Mouse (Mus musculus): ENCODE measurements around the gene Ssr2. TPM values are rescaled to one million over a fixed set of nuclear protein-coding genes. Genes with fewer than 3 reads are reported as not detected.

Gene Ssr2
- polyA plus RNA-seq, 1 experiment from 2014 or later, result 278 TPM

- H3K4me1 ChIP-seq (ENCODE audit: insufficient read depth), result peaks cover 14% of the 10 kb centered on the region
- 49% methylated on average over 5 of the region's 5 CpGs for WGBS
- H3K27me3 ChIP-seq (ENCODE audit: insufficient read depth, low read length), result no peaks in the 10 kb centered on the region
- no peaks in the 10 kb centered on the region for H3K36me3 ChIP-seq (ENCODE audit: insufficient read depth)
- H3K9me3 ChIP-seq (ENCODE audit: low read depth, low read length), result no peaks in the 10 kb centered on the region
- DNase-seq (peak; percentile 65), ATAC-seq (ENCODE audit: insufficient read depth) (peak; percentile 72)
- peak overlapping the region; percentile 26; the same call in 1 of the 2 replicates for H3K4me3 ChIP-seq (ENCODE audit: low read depth, low read length)
- peak overlapping the region; percentile 52 for H3K4me2 ChIP-seq
- peak overlapping the region; percentile 77 for H3K27ac ChIP-seq (ENCODE audit: low read depth)
- H3K9ac ChIP-seq, result peak overlapping the region; percentile 40
- no peak for TF ChIP-seq CTCF (IDR thresholded peaks at IDR 0.05; ENCODE audit: low read depth)
These were observed 39.4 kb downstream of the Ssr2 start for GRCm38 (mm10) chr3:88615117-88615516.

GRCm38 (mm10) chr3:88615902-88616391 is 40.3 kb downstream of the Ssr2 start:
- H3K36me3 ChIP-seq (ENCODE audit: insufficient read depth), result no peaks in the 10 kb centered on the region
- no peaks in the 10 kb centered on the region for H3K9me3 ChIP-seq (ENCODE audit: low read depth, low read length)
- TF ChIP-seq CTCF (IDR thresholded peaks at IDR 0.05; ENCODE audit: low read depth), result no peak
- H3K4me1 ChIP-seq (ENCODE audit: insufficient read depth), result peaks cover 17% of the 10 kb centered on the region
- ATAC-seq (ENCODE audit: insufficient read depth) (peak; percentile 32; the same call in 1 of the 2 replicates), DNase-seq (peak; percentile 81)
- 35% methylated on average over 9 of the region's 9 CpGs for WGBS
- H3K27me3 ChIP-seq (ENCODE audit: insufficient read depth, low read length), result no peaks in the 10 kb centered on the region
- peak overlapping the region; percentile 77 for H3K27ac ChIP-seq (ENCODE audit: low read depth)
- peak overlapping the region; percentile 26 for H3K4me3 ChIP-seq (ENCODE audit: low read depth, low read length)
- peak overlapping the region; percentile 40 for H3K9ac ChIP-seq
- peak overlapping the region; percentile 52 for H3K4me2 ChIP-seq

DNA sequence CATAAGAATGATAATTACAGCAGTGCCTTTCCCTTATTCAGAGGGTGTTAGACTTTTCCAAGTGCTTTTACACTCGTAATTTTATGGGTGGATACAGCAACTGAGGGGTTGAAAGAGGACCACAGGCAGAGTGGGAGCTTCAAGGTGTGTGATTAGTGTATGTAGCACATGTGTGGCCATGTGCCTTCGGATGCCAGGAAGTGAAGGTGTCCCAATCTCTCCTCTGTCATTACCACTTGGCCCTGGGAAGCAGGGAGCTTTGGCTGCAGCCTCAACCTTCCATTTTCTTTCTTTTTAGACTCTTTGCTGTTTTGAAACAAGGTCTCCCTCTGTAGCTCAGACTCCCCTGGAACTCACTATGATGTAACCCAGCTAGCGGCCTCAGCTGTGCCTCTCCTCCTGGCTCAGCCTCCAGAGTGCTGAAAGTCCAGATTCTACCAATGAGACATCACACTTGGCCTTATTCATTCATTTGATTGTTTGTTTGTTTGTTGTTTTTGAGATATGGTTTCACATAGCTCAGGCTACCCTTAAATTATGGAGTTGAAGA is 41.4 kb downstream of the Ssr2 start:
- ATAC-seq (ENCODE audit: insufficient read depth) (no peak), DNase-seq (no peak)
- Histone ChIP-seq H3K27ac (ENCODE audit: low read depth) (no peak overlapping the region), H3K4me2 (peak overlapping the region; percentile 52), H3K4me3 (ENCODE audit: low read depth, low read length) (peak overlapping the region; percentile 26; the same call in 1 of the 2 replicates), H3K36me3 (ENCODE audit: insufficient read depth) (no peaks in the 10 kb centered on the region), H3K27me3 (ENCODE audit: insufficient read depth, low read length) (no peaks in the 10 kb centered on the region), H3K4me1 (ENCODE audit: insufficient read depth) (peaks cover 17% of the 10 kb centered on the region), H3K9ac (0 out of 2 replicates have a peak overlapping the region, but pooled peaks have one; percentile 31), H3K9me3 (ENCODE audit: low read depth, low read length) (no peaks in the 10 kb centered on the region)
- TF ChIP-seq CTCF (IDR thresholded peaks at IDR 0.05; ENCODE audit: low read depth), result no peak
- 70% methylated on average over 3 of the region's 3 CpGs for WGBS

- no peaks in the 10 kb centered on the region for H3K9me3 ChIP-seq (ENCODE audit: low read depth, low read length)
- DNase-seq (no peak), ATAC-seq (ENCODE audit: insufficient read depth) (no peak)
- no peak overlapping the region for H3K4me2 ChIP-seq
- 63% methylated on average over 8 of the region's 8 CpGs for WGBS
- H3K4me1 ChIP-seq (ENCODE audit: insufficient read depth), result peaks cover 17% of the 10 kb centered on the region
- no peaks in the 10 kb centered on the region for H3K36me3 ChIP-seq (ENCODE audit: insufficient read depth)
- H3K27ac ChIP-seq (ENCODE audit: low read depth), result no peak overlapping the region
- no peak overlapping the region for H3K4me3 ChIP-seq (ENCODE audit: low read depth, low read length)
- TF ChIP-seq CTCF (IDR thresholded peaks at IDR 0.05; ENCODE audit: low read depth), result no peak
- no peak overlapping the region for H3K9ac ChIP-seq
- no peaks in the 10 kb centered on the region for H3K27me3 ChIP-seq (ENCODE audit: insufficient read depth, low read length)
These were observed 42.6 kb downstream of the Ssr2 start for GRCm38 (mm10) chr3:88618074-88618871.

DNA sequence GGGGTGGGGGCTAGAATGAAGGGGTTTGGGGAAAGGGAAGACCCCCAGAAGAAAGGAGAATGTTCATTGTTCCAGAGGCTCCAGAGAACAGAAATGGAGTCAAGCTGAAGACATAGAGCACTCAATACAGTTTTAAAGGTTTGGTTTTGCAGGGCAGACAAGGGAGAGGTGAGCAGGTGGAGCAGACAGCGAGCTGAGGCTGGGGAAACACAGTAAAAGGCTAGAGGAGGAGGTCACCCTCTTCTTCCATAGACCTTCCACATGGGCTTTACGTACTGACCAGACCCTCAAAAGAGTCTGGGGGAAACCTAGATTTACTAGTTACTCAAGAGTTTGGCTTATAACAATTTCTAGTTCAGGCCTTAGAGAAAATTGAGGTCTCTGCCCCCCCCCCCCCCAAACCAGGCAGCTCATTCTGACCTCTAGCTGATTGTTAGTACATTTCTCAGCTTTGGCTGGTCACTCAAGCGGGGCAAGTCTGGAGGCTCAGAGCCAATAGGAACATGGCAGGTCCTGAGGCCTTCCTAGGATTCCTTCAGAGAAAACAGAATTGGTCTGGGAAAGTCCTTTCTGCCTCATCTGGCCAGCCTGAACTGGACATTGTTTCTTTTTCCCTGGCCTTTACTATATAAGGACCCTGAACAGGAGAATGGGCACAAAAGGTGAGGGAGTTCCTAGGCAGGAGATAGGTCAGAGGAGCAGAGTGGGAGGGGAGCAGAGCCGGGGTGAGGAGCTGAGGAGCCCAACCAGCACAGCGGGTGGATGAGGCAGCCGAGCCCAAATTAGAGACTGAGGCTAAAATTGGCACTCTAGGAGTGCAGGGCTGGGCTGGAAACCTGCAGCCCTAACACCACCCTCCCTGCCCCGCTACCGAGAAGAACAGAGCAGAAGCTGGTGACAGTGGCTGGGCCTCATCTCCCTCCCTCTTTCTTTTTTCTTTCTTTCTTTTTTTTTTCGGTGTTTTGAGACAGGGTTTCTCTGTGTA is 43.7 kb downstream of the Ssr2 start:
- H3K27ac ChIP-seq (ENCODE audit: low read depth), result peak overlapping the region; percentile 20; the same call in 1 of the 2 replicates
- DNase-seq (no peak), ATAC-seq (ENCODE audit: insufficient read depth) (no peak)
- WGBS, result 55% methylated on average over 9 of the region's 9 CpGs
- TF ChIP-seq CTCF (IDR thresholded peaks at IDR 0.05; ENCODE audit: low read depth), result no peak
- H3K9ac ChIP-seq, result no peak overlapping the region
- H3K27me3 ChIP-seq (ENCODE audit: insufficient read depth, low read length), result no peaks in the 10 kb centered on the region
- H3K36me3 ChIP-seq (ENCODE audit: insufficient read depth), result 0 out of 2 replicates have a peak, but pooled peaks cover 3% of the 10 kb centered on the region
- H3K4me1 ChIP-seq (ENCODE audit: insufficient read depth), result peaks cover 26% of the 10 kb centered on the region
- H3K9me3 ChIP-seq (ENCODE audit: low read depth, low read length), result no peaks in the 10 kb centered on the region
- H3K4me3 ChIP-seq (ENCODE audit: low read depth, low read length), result no peak overlapping the region
- 0 out of 2 replicates have a peak overlapping the region, but pooled peaks have one; percentile 7 for H3K4me2 ChIP-seq

GRCm38 (mm10) chr3:88620146-88620991 is 44.7 kb downstream of the Ssr2 start:
- peaks cover 35% of the 10 kb centered on the region for H3K4me1 ChIP-seq (ENCODE audit: insufficient read depth)
- ATAC-seq (ENCODE audit: insufficient read depth) (peak; percentile 4; the same call in 1 of the 2 replicates), DNase-seq (no peak)
- H3K36me3 ChIP-seq (ENCODE audit: insufficient read depth), result peaks cover 12% of the 10 kb centered on the region
- peak overlapping the region; percentile 86 for H3K4me2 ChIP-seq
- no peaks in the 10 kb centered on the region for H3K9me3 ChIP-seq (ENCODE audit: low read depth, low read length)
- H3K4me3 ChIP-seq (ENCODE audit: low read depth, low read length), result peak overlapping the region; percentile 91
- no peak for TF ChIP-seq CTCF (IDR thresholded peaks at IDR 0.05; ENCODE audit: low read depth)
- H3K27me3 ChIP-seq (ENCODE audit: insufficient read depth, low read length), result no peaks in the 10 kb centered on the region
- 15% methylated on average over 15 of the region's 15 CpGs for WGBS
- peak overlapping the region; percentile 99 for H3K27ac ChIP-seq (ENCODE audit: low read depth)
- H3K9ac ChIP-seq, result peak overlapping the region; percentile 98

Data from lung, embryonic 14.5 days (tissue).